Mouse (Mus musculus): ENCODE measurements around the gene Rab31. TPM values are rescaled to one million over a fixed set of nuclear protein-coding genes. Genes with fewer than 3 reads are reported as not detected.

Gene Rab31
- 15.3 and 28.6 TPM in 2 replicates for polyA plus RNA-seq (2012; ENCODE audit: low replicate concordance)

DNA sequence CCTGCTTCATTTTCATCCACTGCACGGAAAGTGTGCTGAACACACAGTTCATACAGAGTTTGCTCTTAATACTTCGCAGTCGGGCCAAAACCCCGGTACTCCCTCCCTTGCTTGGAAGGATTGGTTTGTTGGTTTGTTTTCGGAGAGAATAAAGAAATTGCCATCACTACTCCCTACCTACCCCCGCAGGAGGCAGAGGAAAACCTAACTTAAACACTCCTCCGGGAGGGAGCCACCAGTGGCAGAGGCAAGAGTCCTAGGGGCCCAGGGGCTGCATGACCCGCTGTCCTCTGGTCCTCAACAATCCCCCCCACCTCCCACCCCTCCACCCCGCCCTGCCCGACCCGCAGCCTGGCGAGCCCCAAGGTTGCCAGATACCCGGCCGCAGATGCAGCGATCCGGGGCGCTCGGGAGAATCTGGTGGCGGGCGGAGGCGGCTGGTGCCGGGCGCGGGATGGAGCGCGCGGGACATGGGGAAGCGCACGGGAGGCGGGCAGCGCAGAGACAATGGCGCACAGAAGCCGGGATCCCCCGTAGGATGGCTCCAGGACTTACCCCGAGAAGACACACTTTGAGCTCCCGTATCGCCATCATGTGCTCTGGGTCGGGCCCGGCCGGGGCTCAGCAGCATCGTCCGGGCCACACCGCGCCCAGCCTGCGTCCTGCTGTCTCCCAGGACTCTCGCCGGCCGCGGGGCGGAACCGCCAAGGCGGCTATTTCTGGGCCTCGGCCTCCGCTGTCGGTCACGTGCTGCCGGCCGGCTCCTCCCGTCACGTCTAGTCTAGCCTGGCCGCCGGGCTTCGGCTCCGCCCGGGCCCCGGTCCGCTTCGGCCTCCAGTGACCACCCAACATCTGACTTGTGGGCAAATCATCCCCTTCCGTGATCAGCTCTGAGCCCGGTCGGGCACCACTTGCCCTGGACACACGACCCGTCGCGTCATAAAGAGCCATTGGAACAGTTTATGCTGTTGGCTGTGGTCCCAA is at the start of gene Rab31:
Rab31 (minus strand) TSS at position 802 of the 984 bp plus-strand sequence.

DNA sequence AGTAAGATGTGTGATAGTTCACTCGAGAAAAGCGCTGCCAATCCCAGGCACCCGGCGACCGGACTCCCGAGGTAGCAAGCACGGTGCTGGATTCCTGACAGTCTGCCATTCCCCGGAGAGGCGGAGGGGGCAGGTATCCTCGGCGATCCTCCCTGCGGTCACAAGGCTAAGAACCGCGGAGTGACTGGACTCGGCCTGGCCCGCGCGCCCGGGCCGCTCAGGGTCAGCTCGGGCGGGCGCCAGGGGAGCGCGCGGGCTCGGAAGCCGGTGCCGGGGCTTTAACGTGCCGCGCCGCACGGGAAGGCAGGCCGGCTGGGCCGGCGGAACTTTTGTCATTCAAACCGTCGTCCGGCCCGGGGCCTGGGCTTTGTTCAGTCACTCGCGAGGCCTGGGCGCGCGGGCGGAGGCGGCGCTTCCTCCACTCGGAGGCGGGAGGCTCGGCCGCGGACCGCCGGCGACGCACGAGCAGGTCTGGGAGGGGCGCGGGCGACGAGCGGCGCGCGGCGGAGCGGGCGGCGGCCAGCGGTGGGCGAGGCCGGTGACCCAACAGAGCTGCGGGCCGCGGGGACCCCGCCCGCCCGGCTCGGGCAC is 10.1 kb upstream of the Rab31 start, which contains the start of gene Ppp4r1:
Ppp4r1 (plus strand) TSS at position 23 of the 591 bp plus-strand sequence.

DNA sequence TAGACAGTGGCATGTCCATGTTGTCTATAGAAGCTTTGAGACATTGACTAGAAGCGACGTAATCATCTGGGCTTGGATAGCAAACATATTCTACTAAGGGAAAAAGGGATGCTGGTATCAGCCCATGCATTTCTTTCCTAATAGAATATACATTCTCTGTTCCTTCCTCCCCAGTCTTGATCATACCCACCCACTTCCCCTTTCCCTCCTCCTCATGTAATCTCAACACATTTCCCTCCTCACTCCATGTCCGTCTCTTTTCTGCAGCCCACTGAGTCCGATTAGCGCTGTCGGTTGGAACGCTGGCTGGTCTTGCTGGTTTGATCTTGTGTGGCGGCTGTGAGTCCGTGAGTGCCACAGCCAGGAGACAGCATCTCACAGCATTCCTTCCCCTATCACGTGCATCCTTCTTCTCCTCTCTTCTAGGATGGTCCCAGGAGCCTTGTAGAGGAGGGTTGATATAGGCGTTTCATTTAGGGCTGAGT is 130.8 kb downstream of the Rab31 start, which contains the start of gene Txndc2:
Txndc2 (minus strand) TSS at position 435 of the 485 bp plus-strand sequence.

DNA sequence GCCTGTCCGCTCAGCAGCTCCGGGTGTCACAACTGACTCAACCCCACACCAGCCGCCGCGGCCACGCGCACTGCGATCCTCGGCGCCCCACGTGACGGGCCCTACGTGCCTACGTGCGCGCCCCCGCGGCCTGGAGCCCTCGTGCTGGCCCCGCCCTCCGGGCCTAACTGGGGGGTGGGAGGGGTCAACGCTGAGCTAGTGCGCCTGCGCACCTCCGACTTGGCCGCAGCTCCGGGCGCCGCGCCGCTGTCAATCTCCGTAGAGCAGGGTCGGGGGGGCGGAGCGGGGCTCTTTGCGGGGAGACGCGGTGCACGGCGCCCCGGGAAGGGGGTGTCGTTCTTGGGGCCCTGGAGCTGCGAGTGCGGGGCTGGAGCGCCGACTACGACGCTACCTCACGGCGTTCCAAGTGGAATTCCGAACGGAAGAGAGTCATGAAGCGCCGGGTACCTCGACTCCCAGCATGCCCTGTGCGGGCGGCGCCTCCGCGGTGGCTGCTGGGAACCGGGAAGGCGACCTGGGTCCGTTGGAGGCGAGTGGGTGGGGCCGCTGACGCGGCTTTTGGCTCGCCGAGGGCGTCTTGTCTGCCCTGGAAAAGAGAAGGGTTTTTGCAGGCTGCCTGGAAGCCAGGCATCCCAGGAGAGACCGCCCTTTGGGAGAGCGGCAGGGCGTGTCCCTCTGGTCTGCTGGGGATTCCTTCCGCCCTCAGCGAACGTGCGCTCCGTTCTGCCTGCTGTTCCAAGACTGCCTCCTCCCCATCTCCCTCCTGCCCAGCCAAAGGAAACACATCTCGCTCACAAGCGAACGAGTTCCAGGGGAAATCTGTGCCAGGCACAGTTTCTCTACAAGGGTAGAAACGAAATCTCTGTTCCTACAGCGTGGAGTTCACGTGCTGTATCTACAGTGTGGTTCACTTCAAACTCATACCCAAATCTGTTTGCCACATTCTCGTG is 158.8 kb downstream of the Rab31 start, which contains the start of gene Vapa:
Vapa (minus strand) TSS at position 93 of the 950 bp plus-strand sequence.

Other genes with a start within 250 kb of the Rab31 start
- not detected in 2 replicates for gene Tmem232, start 232.0 kb downstream of the Rab31 start, polyA plus RNA-seq (2012; ENCODE audit: low replicate concordance)
- gene Vapa, start 159.2 kb downstream of the Rab31 start, polyA plus RNA-seq (2012; ENCODE audit: low replicate concordance), result 60.5 and 161 TPM in 2 replicates
- not detected in 2 replicates for gene Txndc2, start 130.6 kb downstream of the Rab31 start, polyA plus RNA-seq (2012; ENCODE audit: low replicate concordance)
- 8.1 and 27.1 TPM in 2 replicates for gene Ppp4r1, start 9.8 kb upstream of the Rab31 start, polyA plus RNA-seq (2012; ENCODE audit: low replicate concordance)
- gene Ralbp1, start 113.0 kb upstream of the Rab31 start, polyA plus RNA-seq (2012; ENCODE audit: low replicate concordance), result 89.2 and 193 TPM in 2 replicates
- 14.3 and 42.8 TPM in 2 replicates for gene Twsg1, start 178.5 kb upstream of the Rab31 start, polyA plus RNA-seq (2012; ENCODE audit: low replicate concordance)